Mouse (Mus musculus): ENCODE data around the gene Rab22a. TPM values are rescaled to one million over a fixed set of nuclear protein-coding genes. Genes with fewer than 3 reads are reported as not detected.
A peak's percentile ranks its signal among the peaks of the same experiment; 100 is the strongest.

Gene Rab22a
- polyA plus RNA-seq, 1 experiment from 2014 or later: 14.0 TPM

- Histone ChIP-seq H3K36me3 (replicated peaks; ENCODE audit: insufficient read depth, low read length) (no peaks in the 10 kb centered on the region; the same call in 1 of the 2 replicates), H3K27ac (ENCODE audit: low read depth) (no peak overlapping the region), H3K4me1 (ENCODE audit: insufficient read depth) (peaks cover 11% of the 10 kb centered on the region), H3K9ac (replicated peaks) (no peak overlapping the region), H3K27me3 (ENCODE audit: insufficient read depth, low read length) (no peaks in the 10 kb centered on the region), H3K4me2 (ENCODE audit: low read depth, low read length) (no peak overlapping the region), H3K4me3 (ENCODE audit: low read depth, low read length) (no peak overlapping the region), H3K9me3 (ENCODE audit: low read length) (no peaks in the 10 kb centered on the region)
- ATAC-seq (no peak), DNase-seq (no peak)
- no peak for TF ChIP-seq EP300 (IDR thresholded peaks at IDR 0.05; ENCODE audit: low read depth)
- no peak for TF ChIP-seq CTCF (IDR thresholded peaks at IDR 0.05; ENCODE audit: low read depth)
- 55% methylated on average over 3 of the region's 3 CpGs for WGBS (ENCODE audit: insufficient replicate concordance)
Measured at GRCm38 (mm10) chr2:173679217-173679616, 19.7 kb downstream of the Rab22a start.

DNA sequence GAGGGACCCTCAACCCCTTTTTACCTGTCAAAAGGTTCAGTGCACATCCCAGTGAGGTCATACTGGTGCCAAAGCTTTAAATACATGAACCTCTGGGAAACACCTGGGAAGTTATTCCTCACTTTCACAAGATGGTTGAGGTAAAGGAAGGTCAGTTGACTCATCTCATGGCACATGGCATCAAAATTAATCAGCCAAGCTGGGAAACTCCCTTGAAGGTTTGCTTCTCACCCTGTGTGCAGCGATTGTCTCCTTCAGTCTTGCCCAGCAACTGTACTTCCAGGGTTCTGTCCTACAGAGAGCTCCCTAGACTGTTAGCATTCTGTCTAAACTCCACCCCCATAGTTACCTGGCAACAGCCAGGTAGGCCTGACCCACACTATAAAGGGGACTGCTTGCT is 20.6 kb downstream of the Rab22a start:
- Histone ChIP-seq H3K9ac (replicated peaks) (no peak overlapping the region), H3K4me2 (ENCODE audit: low read depth, low read length) (no peak overlapping the region), H3K36me3 (replicated peaks; ENCODE audit: insufficient read depth, low read length) (no peaks in the 10 kb centered on the region), H3K27ac (ENCODE audit: low read depth) (no peak overlapping the region), H3K4me3 (ENCODE audit: low read depth, low read length) (no peak overlapping the region), H3K4me1 (ENCODE audit: insufficient read depth) (peaks cover 8% of the 10 kb centered on the region; the same call in 1 of the 2 replicates), H3K27me3 (ENCODE audit: insufficient read depth, low read length) (no peaks in the 10 kb centered on the region), H3K9me3 (ENCODE audit: low read length) (no peaks in the 10 kb centered on the region)
- WGBS (ENCODE audit: insufficient replicate concordance): 80% methylated on average over 1 of the region's 1 CpGs
- ATAC-seq (no peak), DNase-seq (no peak)
- TF ChIP-seq CTCF (IDR thresholded peaks at IDR 0.05; ENCODE audit: low read depth) (no peak), EP300 (IDR thresholded peaks at IDR 0.05; ENCODE audit: low read depth) (no peak)

DNA sequence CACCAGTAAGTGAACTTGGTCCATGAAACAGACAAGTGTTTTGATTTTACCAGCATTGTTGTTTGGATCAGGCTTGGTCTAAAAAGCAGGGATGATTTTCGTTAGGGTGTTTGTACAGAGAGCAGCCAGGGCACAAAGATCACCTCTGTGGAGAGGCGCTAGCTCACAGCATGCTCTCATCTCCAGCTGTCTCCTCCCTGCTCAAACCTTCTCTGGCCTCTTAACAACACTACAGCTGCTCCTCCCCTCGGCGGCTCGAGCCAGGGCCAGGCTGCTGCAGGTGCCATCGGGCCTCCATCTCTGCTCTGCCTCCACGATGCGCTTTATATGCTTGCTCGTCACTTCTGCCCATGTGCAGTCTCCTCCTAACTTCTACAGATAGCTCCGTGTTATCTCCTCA is 23.2 kb downstream of the Rab22a start:
- no peaks in the 10 kb centered on the region for H3K36me3 ChIP-seq (replicated peaks; ENCODE audit: insufficient read depth, low read length)
- ATAC-seq (peak; percentile 74; the same call in 1 of the 2 replicates), DNase-seq (peak; percentile 30)
- no peaks in the 10 kb centered on the region for H3K27me3 ChIP-seq (ENCODE audit: insufficient read depth, low read length)
- WGBS (ENCODE audit: insufficient replicate concordance): 57% methylated on average over 10 of the region's 10 CpGs
- no peak overlapping the region for H3K9ac ChIP-seq (replicated peaks)
- H3K4me2 ChIP-seq (ENCODE audit: low read depth, low read length): no peak overlapping the region
- no peak overlapping the region for H3K4me3 ChIP-seq (ENCODE audit: low read depth, low read length)
- TF ChIP-seq EP300 (IDR thresholded peaks at IDR 0.05; ENCODE audit: low read depth) (no peak), CTCF (IDR thresholded peaks at IDR 0.05; ENCODE audit: low read depth) (no peak)
- no peaks in the 10 kb centered on the region for H3K9me3 ChIP-seq (ENCODE audit: low read length)
- H3K4me1 ChIP-seq (ENCODE audit: insufficient read depth): peaks cover 8% of the 10 kb centered on the region; the same call in 1 of the 2 replicates
- H3K27ac ChIP-seq (ENCODE audit: low read depth): no peak overlapping the region

DNA sequence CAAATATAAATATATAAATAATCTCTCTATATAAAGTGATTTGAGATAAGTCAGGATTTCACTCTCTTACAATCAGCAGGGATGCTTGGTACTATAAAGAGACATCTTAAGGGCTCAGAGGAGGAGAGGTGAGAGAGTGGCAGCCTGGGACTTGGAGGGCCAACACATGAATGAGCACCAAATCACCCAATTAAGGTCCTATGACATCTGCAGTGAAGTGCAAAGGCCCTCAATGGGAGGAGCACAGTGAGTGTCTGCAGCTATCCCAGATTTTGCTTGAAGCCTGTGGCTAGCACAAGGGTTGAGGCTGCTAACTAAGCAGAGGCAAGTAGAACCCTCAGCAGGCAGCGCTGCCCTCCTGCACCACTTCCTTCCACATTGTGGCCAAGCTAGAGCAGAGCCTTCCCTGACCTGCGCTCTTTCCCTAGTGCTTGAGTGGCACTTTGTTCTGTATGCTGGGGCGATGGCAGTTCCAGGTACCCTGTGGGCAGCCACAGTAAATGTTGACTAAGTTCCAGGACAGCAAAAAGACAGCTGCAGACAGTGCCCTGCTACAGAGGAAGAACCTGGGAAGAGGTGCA is 26.3 kb downstream of the Rab22a start:
- H3K4me1 ChIP-seq (ENCODE audit: insufficient read depth): peaks cover 8% of the 10 kb centered on the region; the same call in 1 of the 2 replicates
- TF ChIP-seq EP300 (IDR thresholded peaks at IDR 0.05; ENCODE audit: low read depth) (no peak), CTCF (IDR thresholded peaks at IDR 0.05; ENCODE audit: low read depth) (no peak)
- H3K9ac ChIP-seq (replicated peaks): no peak overlapping the region
- no peaks in the 10 kb centered on the region for H3K27me3 ChIP-seq (ENCODE audit: insufficient read depth, low read length)
- DNase-seq (no peak), ATAC-seq (no peak)
- H3K27ac ChIP-seq (ENCODE audit: low read depth): no peak overlapping the region
- no peak overlapping the region for H3K4me2 ChIP-seq (ENCODE audit: low read depth, low read length)
- H3K36me3 ChIP-seq (replicated peaks; ENCODE audit: insufficient read depth, low read length): peaks cover 16% of the 10 kb centered on the region; the same call in 1 of the 2 replicates
- WGBS (ENCODE audit: insufficient replicate concordance): 46% methylated on average over 3 of the region's 3 CpGs
- no peaks in the 10 kb centered on the region for H3K9me3 ChIP-seq (ENCODE audit: low read length)
- H3K4me3 ChIP-seq (ENCODE audit: low read depth, low read length): no peak overlapping the region

GRCm38 (mm10) chr2:173687363-173687762 is 27.8 kb downstream of the Rab22a start:
- Histone ChIP-seq H3K9ac (replicated peaks) (no peak overlapping the region), H3K36me3 (replicated peaks; ENCODE audit: insufficient read depth, low read length) (peaks cover 19% of the 10 kb centered on the region), H3K9me3 (ENCODE audit: low read length) (no peaks in the 10 kb centered on the region), H3K27me3 (ENCODE audit: insufficient read depth, low read length) (no peaks in the 10 kb centered on the region), H3K4me1 (ENCODE audit: insufficient read depth) (peaks cover 5% of the 10 kb centered on the region; the same call in 1 of the 2 replicates), H3K4me3 (ENCODE audit: low read depth, low read length) (no peak overlapping the region), H3K27ac (ENCODE audit: low read depth) (no peak overlapping the region), H3K4me2 (ENCODE audit: low read depth, low read length) (no peak overlapping the region)
- no peak for ATAC-seq
- 82% methylated on average over 5 of the region's 5 CpGs for WGBS (ENCODE audit: insufficient replicate concordance)
- no peak for DNase-seq
- TF ChIP-seq CTCF (IDR thresholded peaks at IDR 0.05; ENCODE audit: low read depth) (no peak), EP300 (IDR thresholded peaks at IDR 0.05; ENCODE audit: low read depth) (no peak)

GRCm38 (mm10) chr2:173689835-173690234 is 30.3 kb downstream of the Rab22a start:
- Histone ChIP-seq H3K9me3 (ENCODE audit: low read length) (no peaks in the 10 kb centered on the region), H3K36me3 (replicated peaks; ENCODE audit: insufficient read depth, low read length) (peaks cover 19% of the 10 kb centered on the region), H3K4me3 (ENCODE audit: low read depth, low read length) (no peak overlapping the region), H3K9ac (replicated peaks) (no peak overlapping the region), H3K4me1 (ENCODE audit: insufficient read depth) (no peaks in the 10 kb centered on the region), H3K27ac (ENCODE audit: low read depth) (no peak overlapping the region), H3K27me3 (ENCODE audit: insufficient read depth, low read length) (no peaks in the 10 kb centered on the region), H3K4me2 (ENCODE audit: low read depth, low read length) (no peak overlapping the region)
- no peak for TF ChIP-seq EP300 (IDR thresholded peaks at IDR 0.05; ENCODE audit: low read depth)
- TF ChIP-seq CTCF (IDR thresholded peaks at IDR 0.05; ENCODE audit: low read depth): no peak
- DNase-seq (no peak), ATAC-seq (no peak)

All from liver, postnatal 0 days (tissue).